Mouse (Mus musculus) frontal cortex, postnatal 14 days (tissue): ENCODE results near the gene Tex12.

ENCODE experiments used
- DNase-seq, 2 experiments: peaks; one replicate each; pipeline ENCODE4 v3.0.0; 2022; ENCODE audit warnings: low spot score in 2 of 2

The Tex12 gene

GRCm38 (mm10) chr9:50555094-50555446 lies 6.1 kb downstream of the Tex12 start, which contains the start of gene Bco2:
TSS of gene Bco2 (minus strand) at chr9:50555181.
- DNase-seq, result no peak

- peak; percentile 48 to 67 for DNase-seq
These were observed 6.7 kb downstream of the Tex12 start, which contains the start of gene Il18 for GRCm38 (mm10) chr9:50554241-50555093. TSS of gene Il18 (plus strand) at chr9:50554827.

- DNase-seq, result no peak
These were observed 7.6 kb downstream of the Tex12 start for GRCm38 (mm10) chr9:50553547-50553946.

GRCm38 (mm10) chr9:50552206-50552605 lies 8.9 kb downstream of the Tex12 start:
- no peak for DNase-seq

GRCm38 (mm10) chr9:50548936-50549335 lies 12.2 kb downstream of the Tex12 start:
- DNase-seq, result no peak

GRCm38 (mm10) chr9:50547859-50548478 lies 13.2 kb downstream of the Tex12 start:
- no peak for DNase-seq

GRCm38 (mm10) chr9:50542401-50542800 lies 18.7 kb downstream of the Tex12 start:
- no peak for DNase-seq

- no peak for DNase-seq
These were observed 21.0 kb downstream of the Tex12 start for GRCm38 (mm10) chr9:50540170-50540569.

- DNase-seq, result no peak
These were observed 23.8 kb downstream of the Tex12 start for GRCm38 (mm10) chr9:50537295-50537694.

- no peak for DNase-seq
These were observed 24.5 kb downstream of the Tex12 start for GRCm38 (mm10) chr9:50536603-50537135.

GRCm38 (mm10) chr9:50535930-50536329 lies 25.2 kb downstream of the Tex12 start:
- no peak for DNase-seq

- DNase-seq, result no peak
These were observed 27.3 kb downstream of the Tex12 start for GRCm38 (mm10) chr9:50533791-50534190.

- DNase-seq, result no peak
These were observed 27.8 kb downstream of the Tex12 start for GRCm38 (mm10) chr9:50533328-50533727.

- peak in 1 of 2 experiments; percentile 10 for DNase-seq
These were observed 30.2 kb downstream of the Tex12 start for GRCm38 (mm10) chr9:50530890-50531289.

- DNase-seq, result peak; percentile 92 to 95
These were observed 32.7 kb downstream of the Tex12 start, which contains the start of gene Pts for GRCm38 (mm10) chr9:50528293-50528892. TSS of gene Pts (minus strand) at chr9:50528724.

- DNase-seq, result peak in 1 of 2 experiments; percentile 7
These were observed 33.3 kb downstream of the Tex12 start for GRCm38 (mm10) chr9:50527860-50528259.

GRCm38 (mm10) chr9:50525585-50525984 lies 35.5 kb downstream of the Tex12 start:
- no peak for DNase-seq

GRCm38 (mm10) chr9:50524936-50525335 lies 36.2 kb downstream of the Tex12 start:
- DNase-seq, result no peak

GRCm38 (mm10) chr9:50522574-50522973 lies 38.6 kb downstream of the Tex12 start:
- no peak for DNase-seq

- DNase-seq, result no peak
These were observed 39.6 kb downstream of the Tex12 start for GRCm38 (mm10) chr9:50521562-50521961.

- DNase-seq, result no peak
These were observed 40.4 kb downstream of the Tex12 start for GRCm38 (mm10) chr9:50520748-50521147.

- DNase-seq, result no peak
These were observed 42.3 kb downstream of the Tex12 start for GRCm38 (mm10) chr9:50518781-50519180.
